Mouse (Mus musculus) liver, postnatal 0 days (tissue): ENCODE data around the gene Pabpn1. TPM values are rescaled to one million over a fixed set of nuclear protein-coding genes. Genes with fewer than 3 reads are reported as not detected.
A peak's percentile ranks its signal among the peaks of the same experiment; 100 is the strongest.

Experiments used
- ATAC-seq: fragments of 200-750 bp; cut with Nextera tagmentation; 2 replicates; pipeline ENCODE4 v1.8.0; 2017; ENCODE audit warnings: mild to moderate bottlenecking, moderate library complexity
- DNase-seq: peaks from one replicate; pipeline ENCODE4 v3.0.0-alpha.2; 2016
- H3K27ac ChIP-seq: fragments of 300-500 bp; sonication (generic); 2 replicates; pipeline ENCODE4 v1.5.1; 2014; ENCODE audit warnings: antibody characterized with exemption, moderate library complexity, mild to moderate bottlenecking, low read depth
- H3K27me3 ChIP-seq: fragments of 300-500 bp; sonication (generic); 2 replicates; pipeline ENCODE4 v1.6.1; 2014; ENCODE audit warnings: low read length, control low read depth, mixed read lengths; ENCODE audit not compliant: insufficient read depth
- H3K36me3 ChIP-seq: fragments of 300-500 bp; sonication (generic); replicated peaks from 2 replicates; pipeline ENCODE4 v1.6.1; 2014; ENCODE audit warnings: mild to moderate bottlenecking, control low read depth, low read length, moderate library complexity, mixed read lengths; ENCODE audit not compliant: insufficient read depth
- H3K4me1 ChIP-seq: fragments of 300-500 bp; sonication (generic); 2 replicates; pipeline ENCODE4 v1.6.1; 2014; ENCODE audit warnings: antibody characterized with exemption, mild to moderate bottlenecking, control low read depth; ENCODE audit not compliant: insufficient read depth
- H3K4me2 ChIP-seq: fragments of 300-500 bp; sonication (generic); 2 replicates; pipeline ENCODE4 v1.6.1; 2014; ENCODE audit warnings: low read depth, mild to moderate bottlenecking, low read length, moderate library complexity, mixed read lengths
- H3K4me3 ChIP-seq: fragments of 300-500 bp; sonication (generic); 2 replicates; pipeline ENCODE4 v1.5.1; 2014; ENCODE audit warnings: low read depth, low read length
- H3K9ac ChIP-seq: fragments of 300-500 bp; sonication (generic); replicated peaks from 2 replicates; pipeline ENCODE4 v1.6.1; 2014; ENCODE audit warnings: mild to moderate bottlenecking, moderate library complexity
- H3K9me3 ChIP-seq: fragments of 300-500 bp; sonication (generic); 2 replicates; pipeline ENCODE4 v1.6.1; 2016; ENCODE audit warnings: mild to moderate bottlenecking, control low read depth, low read length, mixed read lengths
- CTCF ChIP-seq: sonication (generic); IDR thresholded peaks from 2 replicates; pipeline ENCODE4 v1.5.1; 2016; ENCODE audit warnings: antibody characterized with exemption, low read depth
- EP300 ChIP-seq: IDR thresholded peaks from 2 replicates; pipeline ENCODE4 v1.6.1; 2016; ENCODE audit warnings: antibody characterized with exemption, low read depth, mild to moderate bottlenecking
- WGBS: fragments of 180-500 bp; shearing (Covaris S2); extraction: QIAGEN DNeasy Blood & Tissue Kit; methylation state at CpG from one replicate; pipeline ENCODE4 v1.1.7; 2014; ENCODE audit not compliant: insufficient replicate concordance; 5-methylcytosine and 5-hydroxymethylcytosine counted together
- polyA plus RNA-seq: library from polyadenylated mRNA; unstranded; fragments of >200 nt; fragmentation: Nextera tagmentation; extraction: Ambion mirVana; gene quantifications from 2 replicates; pipeline ENCODE4 v1.2.1, GENCODE M21; 2015

The Pabpn1 gene
- polyA plus RNA-seq, 1 experiment from 2014 or later = 38.2 TPM

DNA sequence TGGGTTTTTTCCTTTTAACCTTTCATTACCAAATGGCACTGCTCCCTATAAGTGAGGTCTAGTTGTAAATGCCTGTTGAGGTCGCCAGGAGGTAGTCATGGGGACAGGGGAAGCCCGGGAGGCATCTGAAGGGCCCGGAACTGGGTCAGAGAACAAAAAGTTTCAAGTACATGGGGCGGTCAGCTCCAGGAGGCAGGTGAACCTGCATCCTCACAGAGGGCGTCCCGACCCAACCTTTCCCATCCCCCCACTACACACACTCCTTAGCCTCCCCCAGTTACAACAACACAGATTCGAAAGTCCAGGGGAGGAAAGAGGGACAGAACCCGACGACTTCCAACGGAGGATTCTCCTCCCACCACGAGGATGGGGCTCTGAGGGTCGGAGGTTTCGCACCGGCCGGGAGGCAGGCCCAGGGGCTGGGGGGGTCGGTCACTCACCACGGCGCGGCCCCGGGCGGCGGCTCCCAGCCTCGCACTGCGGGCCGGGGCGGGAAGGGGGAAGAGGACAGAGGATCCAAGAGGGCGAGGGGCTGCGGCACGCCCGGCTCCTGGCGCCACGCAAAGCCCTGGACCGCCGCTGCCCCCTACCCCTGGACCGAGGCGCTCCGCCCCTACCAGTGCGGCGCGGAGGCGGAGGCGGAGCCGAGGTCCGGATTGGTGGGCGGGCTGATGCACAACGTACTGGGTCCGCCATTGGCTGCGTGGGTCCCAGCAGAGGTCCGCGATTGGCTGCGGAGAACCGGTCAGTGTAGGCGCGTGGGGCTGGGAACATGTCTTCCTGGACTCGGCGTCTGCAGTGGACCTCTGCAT is 28.6 kb upstream of the Pabpn1 start:
- H3K27ac ChIP-seq = peak overlapping the region; percentile 91
- DNase-seq (peak; percentile 93), ATAC-seq (peak; percentile 100)
- peaks cover 10% of the 10 kb centered on the region; the same call in 1 of the 2 replicates for H3K4me1 ChIP-seq
- WGBS = under 1% methylated on average over 52 of the region's 56 CpGs
- no peaks in the 10 kb centered on the region for H3K27me3 ChIP-seq
- peak overlapping the region; percentile 95 for H3K4me3 ChIP-seq
- H3K9ac ChIP-seq = peak overlapping the region; percentile 92
- 0 out of 2 replicates have a peak, but pooled peaks have one; percentile 19 for TF ChIP-seq CTCF
- TF ChIP-seq EP300 = no peak
- H3K9me3 ChIP-seq = no peaks in the 10 kb centered on the region
- H3K36me3 ChIP-seq = no peaks in the 10 kb centered on the region
- H3K4me2 ChIP-seq = peak overlapping the region; percentile 96

GRCm38 (mm10) chr14:54864313-54865036 is 27.8 kb upstream of the Pabpn1 start:
- H3K9me3 ChIP-seq = no peaks in the 10 kb centered on the region
- DNase-seq (no peak), ATAC-seq (peak; percentile 9; the same call in 1 of the 2 replicates)
- H3K4me3 ChIP-seq = peak overlapping the region; percentile 95
- H3K4me1 ChIP-seq = peaks cover 10% of the 10 kb centered on the region; the same call in 1 of the 2 replicates
- peak overlapping the region; percentile 92 for H3K9ac ChIP-seq
- H3K27me3 ChIP-seq = no peaks in the 10 kb centered on the region
- no peak for TF ChIP-seq EP300
- no peak for TF ChIP-seq CTCF
- WGBS = 12% methylated on average over 21 of the region's 21 CpGs
- H3K27ac ChIP-seq = peak overlapping the region; percentile 67
- H3K4me2 ChIP-seq = peak overlapping the region; percentile 96
- H3K36me3 ChIP-seq = no peaks in the 10 kb centered on the region

DNA sequence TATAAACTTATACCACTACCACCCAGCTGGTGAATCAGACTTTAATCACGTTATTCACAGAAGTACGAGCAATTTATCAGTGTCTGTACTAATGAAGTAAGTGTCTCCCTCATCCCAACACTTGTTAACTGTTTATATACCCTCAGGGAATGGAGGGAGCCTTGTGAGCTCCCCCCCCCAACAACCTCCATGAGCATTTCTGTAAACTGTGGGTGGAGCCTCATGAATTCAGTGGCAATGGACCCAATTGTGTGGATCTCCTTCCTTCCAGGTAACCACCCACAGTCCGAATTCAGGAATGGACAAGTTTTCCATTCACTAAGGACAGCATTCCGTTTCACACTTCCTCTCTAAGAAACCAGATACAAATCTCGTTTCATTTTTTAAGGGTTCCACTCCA is 26.7 kb upstream of the Pabpn1 start:
- Histone ChIP-seq H3K9me3 (no peaks in the 10 kb centered on the region), H3K36me3 (no peaks in the 10 kb centered on the region), H3K9ac (no peak overlapping the region), H3K27me3 (no peaks in the 10 kb centered on the region), H3K4me2 (no peak overlapping the region), H3K4me1 (peaks cover 10% of the 10 kb centered on the region; the same call in 1 of the 2 replicates), H3K4me3 (no peak overlapping the region), H3K27ac (no peak overlapping the region)
- ATAC-seq (no peak), DNase-seq (no peak)
- WGBS = 64% methylated on average over 5 of the region's 5 CpGs
- no peak for TF ChIP-seq EP300
- no peak for TF ChIP-seq CTCF

- WGBS = 41% methylated on average over 3 of the region's 3 CpGs
Observed at GRCm38 (mm10) chr14:54866268-54866667, 26.0 kb upstream of the Pabpn1 start.

GRCm38 (mm10) chr14:54866936-54867335 is 25.4 kb upstream of the Pabpn1 start:
- Histone ChIP-seq H3K9me3 (no peaks in the 10 kb centered on the region), H3K4me2 (no peak overlapping the region), H3K4me3 (no peak overlapping the region), H3K36me3 (no peaks in the 10 kb centered on the region), H3K9ac (no peak overlapping the region), H3K4me1 (peaks cover 10% of the 10 kb centered on the region; the same call in 1 of the 2 replicates), H3K27me3 (no peaks in the 10 kb centered on the region), H3K27ac (no peak overlapping the region)
- WGBS = 66% methylated on average over 5 of the region's 5 CpGs
- ATAC-seq (no peak), DNase-seq (peak; percentile 56)
- TF ChIP-seq EP300 (no peak), CTCF (peak; percentile 71)

More at GRCm38 (mm10) chr14:54866268-54866667, 26.0 kb upstream of the Pabpn1 start:
- no peak overlapping the region for H3K9ac ChIP-seq
- H3K4me2 ChIP-seq = no peak overlapping the region
- H3K27me3 ChIP-seq = no peaks in the 10 kb centered on the region
- no peak overlapping the region for H3K27ac ChIP-seq
- ATAC-seq = no peak
- peaks cover 10% of the 10 kb centered on the region; the same call in 1 of the 2 replicates for H3K4me1 ChIP-seq
- no peak overlapping the region for H3K4me3 ChIP-seq
- no peaks in the 10 kb centered on the region for H3K9me3 ChIP-seq
- no peaks in the 10 kb centered on the region for H3K36me3 ChIP-seq
- DNase-seq = no peak
- TF ChIP-seq CTCF = no peak
- no peak for TF ChIP-seq EP300

- ATAC-seq = no peak
- DNase-seq = no peak
- Histone ChIP-seq H3K9me3 (no peaks in the 10 kb centered on the region), H3K4me1 (peaks cover 10% of the 10 kb centered on the region; the same call in 1 of the 2 replicates), H3K27ac (no peak overlapping the region), H3K36me3 (no peaks in the 10 kb centered on the region), H3K4me3 (no peak overlapping the region), H3K9ac (no peak overlapping the region), H3K4me2 (no peak overlapping the region), H3K27me3 (no peaks in the 10 kb centered on the region)
- 64% methylated on average over 4 of the region's 4 CpGs for WGBS
- TF ChIP-seq CTCF (no peak), EP300 (no peak)
Observed at GRCm38 (mm10) chr14:54868026-54868425, 24.3 kb upstream of the Pabpn1 start.
